Mouse (Mus musculus) erythroblast, embryonic 14.5 days (primary cell): ENCODE measurements around the gene Jag1. TPM values are rescaled to one million over a fixed set of nuclear protein-coding genes. Genes with fewer than 3 reads are reported as not detected.

ENCODE experiments used
- H3K27me3 ChIP-seq: 2 replicates; pipeline ENCODE4 v1.6.1; 2012; ENCODE audit warnings: inconsistent platforms; ENCODE audit not compliant: control insufficient read depth
- H3K36me3 ChIP-seq: 2 replicates; pipeline ENCODE4 v1.6.1; 2012; ENCODE audit warnings: mild to moderate bottlenecking, inconsistent platforms; ENCODE audit not compliant: control insufficient read depth
- H3K4me1 ChIP-seq: 2 replicates; pipeline ENCODE4 v1.6.1; 2012; ENCODE audit warnings: inconsistent platforms; ENCODE audit not compliant: control insufficient read depth
- H3K4me3 ChIP-seq: replicated peaks from 2 replicates; pipeline ENCODE3; 2012; ENCODE audit warnings: moderate library complexity, mild to moderate bottlenecking, inconsistent platforms
- H3K9me3 ChIP-seq: 2 replicates; pipeline ENCODE4 v1.6.1; 2012; ENCODE audit warnings: low read length, inconsistent platforms, mixed read lengths; ENCODE audit not compliant: control insufficient read depth
- GATA1 ChIP-seq: IDR thresholded peaks from 2 replicates; pipeline ENCODE4 v1.6.1; 2012; ENCODE audit warnings: low read length, inconsistent platforms, mixed read lengths
- TAL1 ChIP-seq: IDR thresholded peaks from 3 replicates; pipeline ENCODE4 v1.6.1; 2012; ENCODE audit warnings: low read length, inconsistent platforms, mixed read lengths
- polyA plus RNA-seq: library from polyadenylated mRNA; stranded (reverse); fragments of >175 nt; gene quantifications from 2 replicates; pipeline ENCODE4 v1.2.3, GENCODE M21; 2012

Jag1 gene
- polyA plus RNA-seq, 1 experiment = not detected

DNA sequence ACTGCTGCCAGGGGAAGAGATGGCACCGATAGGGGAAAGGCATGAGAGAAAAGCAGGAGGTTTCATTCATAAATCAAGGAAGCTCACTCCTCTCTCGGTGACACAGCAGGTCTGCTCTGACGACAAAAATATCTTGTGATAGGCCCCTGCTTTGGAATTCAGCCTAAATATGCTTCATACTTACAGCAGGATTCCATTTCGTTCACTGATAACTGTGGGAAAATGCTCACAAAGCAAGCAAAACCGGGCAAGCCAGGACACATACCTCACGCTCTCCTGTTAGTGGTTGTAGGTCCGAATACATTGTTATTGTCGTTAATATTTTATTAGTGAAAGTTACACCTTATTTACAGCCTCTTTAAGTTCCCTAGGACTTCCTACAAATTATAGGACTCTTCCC lies 8.5 kb downstream of the Jag1 start:
- Histone ChIP-seq H3K36me3 (no peaks in the 10 kb centered on the region), H3K4me3 (no peak overlapping the region), H3K9me3 (no peaks in the 10 kb centered on the region), H3K4me1 (no peaks in the 10 kb centered on the region), H3K27me3 (no peaks in the 10 kb centered on the region)
- TF ChIP-seq TAL1 (no peak), GATA1 (no peak)

GRCm38 (mm10) chr2:137107203-137107602 lies 9.2 kb downstream of the Jag1 start:
- no peaks in the 10 kb centered on the region for H3K9me3 ChIP-seq
- TF ChIP-seq TAL1 (no peak), GATA1 (no peak)
- H3K27me3 ChIP-seq = no peaks in the 10 kb centered on the region
- H3K36me3 ChIP-seq = no peaks in the 10 kb centered on the region
- H3K4me1 ChIP-seq = no peaks in the 10 kb centered on the region
- no peak overlapping the region for H3K4me3 ChIP-seq

DNA sequence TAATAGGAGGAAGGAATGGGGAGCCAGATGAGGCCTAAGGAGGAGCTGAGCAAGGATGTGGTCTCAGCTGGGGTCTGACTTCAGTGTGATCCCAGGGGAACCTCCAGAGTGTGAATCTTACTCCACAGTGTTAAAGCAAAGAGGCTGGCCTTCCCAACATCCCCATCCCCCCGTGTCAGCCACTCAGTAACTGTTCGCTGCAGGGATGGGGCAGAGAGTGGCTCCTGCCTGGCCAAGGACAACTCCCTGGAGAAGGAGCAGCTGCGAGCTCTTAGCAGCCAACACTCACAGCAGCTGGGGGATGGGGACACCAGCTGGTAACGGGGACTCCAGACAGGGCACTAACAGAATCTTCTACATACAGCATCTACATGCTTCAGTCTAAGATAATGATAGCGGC lies 15.4 kb downstream of the Jag1 start:
- Histone ChIP-seq H3K4me3 (no peak overlapping the region), H3K36me3 (no peaks in the 10 kb centered on the region), H3K27me3 (no peaks in the 10 kb centered on the region), H3K4me1 (no peaks in the 10 kb centered on the region), H3K9me3 (no peaks in the 10 kb centered on the region)
- TF ChIP-seq TAL1 = no peak

GRCm38 (mm10) chr2:137099211-137099734 lies 17.2 kb downstream of the Jag1 start:
- no peaks in the 10 kb centered on the region for H3K4me1 ChIP-seq

GRCm38 (mm10) chr2:137098269-137099035 lies 18.0 kb downstream of the Jag1 start:
- no peaks in the 10 kb centered on the region for H3K4me1 ChIP-seq
- H3K9me3 ChIP-seq = no peaks in the 10 kb centered on the region
- no peak overlapping the region for H3K4me3 ChIP-seq
- H3K36me3 ChIP-seq = no peaks in the 10 kb centered on the region
- TF ChIP-seq GATA1 (no peak), TAL1 (no peak)
- H3K27me3 ChIP-seq = no peaks in the 10 kb centered on the region

More at GRCm38 (mm10) chr2:137099211-137099734, 17.2 kb downstream of the Jag1 start:
- no peaks in the 10 kb centered on the region for H3K36me3 ChIP-seq
- no peaks in the 10 kb centered on the region for H3K9me3 ChIP-seq
- H3K4me3 ChIP-seq = no peak overlapping the region
- H3K27me3 ChIP-seq = no peaks in the 10 kb centered on the region
- TF ChIP-seq TAL1 (no peak), GATA1 (no peak)

GRCm38 (mm10) chr2:137096981-137097460 lies 19.4 kb downstream of the Jag1 start:
- H3K36me3 ChIP-seq = no peaks in the 10 kb centered on the region
- TF ChIP-seq GATA1 (no peak), TAL1 (no peak)
- H3K27me3 ChIP-seq = no peaks in the 10 kb centered on the region
- H3K4me1 ChIP-seq = no peaks in the 10 kb centered on the region
- H3K9me3 ChIP-seq = no peaks in the 10 kb centered on the region
- no peak overlapping the region for H3K4me3 ChIP-seq

GRCm38 (mm10) chr2:137094301-137094700 lies 22.1 kb downstream of the Jag1 start:
- H3K4me3 ChIP-seq = no peak overlapping the region
- H3K36me3 ChIP-seq = no peaks in the 10 kb centered on the region
- H3K9me3 ChIP-seq = peaks cover 2% of the 10 kb centered on the region; the same call in 1 of the 2 replicates
- TF ChIP-seq TAL1 (no peak), GATA1 (no peak)
- H3K27me3 ChIP-seq = no peaks in the 10 kb centered on the region
- H3K4me1 ChIP-seq = no peaks in the 10 kb centered on the region

GRCm38 (mm10) chr2:137093298-137093630 lies 23.2 kb downstream of the Jag1 start:
- no peaks in the 10 kb centered on the region for H3K27me3 ChIP-seq
- no peaks in the 10 kb centered on the region for H3K36me3 ChIP-seq
- no peaks in the 10 kb centered on the region for H3K4me1 ChIP-seq
- peaks cover 2% of the 10 kb centered on the region; the same call in 1 of the 2 replicates for H3K9me3 ChIP-seq
- H3K4me3 ChIP-seq = no peak overlapping the region
- TF ChIP-seq GATA1 (no peak), TAL1 (no peak)

DNA sequence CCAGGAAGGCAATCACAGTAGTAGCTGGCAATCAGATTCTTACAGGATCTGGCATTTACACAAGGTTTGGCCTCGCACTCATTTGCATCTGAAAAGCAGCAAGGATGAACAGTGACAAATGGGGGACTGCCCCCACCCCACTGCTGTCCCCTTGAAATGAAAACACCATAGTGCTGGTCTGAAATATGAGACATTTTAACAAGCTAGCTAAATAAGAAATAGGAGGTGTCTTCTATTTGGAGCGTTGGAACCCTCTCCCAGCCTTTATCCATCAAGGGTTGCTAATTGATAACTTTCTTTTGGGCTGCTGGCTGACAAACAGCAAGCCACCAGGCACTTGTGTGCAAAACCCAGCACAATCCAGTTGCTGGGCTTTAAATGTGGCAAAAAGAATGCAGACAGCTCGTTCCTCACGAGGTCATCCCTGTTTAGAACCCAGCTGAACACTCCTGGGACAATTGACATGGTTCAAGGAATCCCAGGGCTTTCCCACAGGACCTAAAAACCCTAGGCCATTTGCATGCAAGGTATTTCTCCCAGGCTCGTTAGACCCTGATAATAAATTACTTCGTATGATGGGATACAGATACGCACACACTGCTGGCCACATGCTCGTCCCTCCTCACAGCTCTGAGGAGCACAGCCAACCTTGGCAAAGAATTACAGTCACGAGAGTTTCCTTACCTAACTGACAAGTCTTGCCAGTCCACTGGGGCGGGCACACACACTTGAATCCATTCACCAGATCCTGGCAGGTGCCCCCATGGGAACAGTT lies 23.7 kb downstream of the Jag1 start:
- H3K4me1 ChIP-seq = no peaks in the 10 kb centered on the region
- peaks cover 2% of the 10 kb centered on the region; the same call in 1 of the 2 replicates for H3K9me3 ChIP-seq
- TF ChIP-seq TAL1 (no peak), GATA1 (no peak)
- H3K4me3 ChIP-seq = no peak overlapping the region
- no peaks in the 10 kb centered on the region for H3K27me3 ChIP-seq
- H3K36me3 ChIP-seq = no peaks in the 10 kb centered on the region
